Mouse (Mus musculus): ENCODE results near the gene Znrf3. TPM values are rescaled to one million over a fixed set of nuclear protein-coding genes. Genes with fewer than 3 reads are reported as not detected.

The Znrf3 gene
- polyA plus RNA-seq, 1 experiment from 2014 or later: 8.0 TPM

GRCm38 (mm10) chr11:5297148-5298006 lies 147.3 kb downstream of the Znrf3 start:
- no peak overlapping the region; the same call in 1 of the 2 replicates for H3K4me2 ChIP-seq
- H3K9me3 ChIP-seq: no peaks in the 10 kb centered on the region
- peak; percentile 79 for ATAC-seq (ENCODE audit: low FRiP score, low read depth)
- H3K36me3 ChIP-seq: no peaks in the 10 kb centered on the region
- H3K27ac ChIP-seq (replicated peaks): peak overlapping the region; percentile 50
- H3K4me3 ChIP-seq: no peak overlapping the region
- 30% methylated on average over 13 of the region's 13 CpGs for WGBS
- no peak overlapping the region for H3K9ac ChIP-seq
- peaks cover 17% of the 10 kb centered on the region for H3K4me1 ChIP-seq (replicated peaks)
- H3K27me3 ChIP-seq: no peaks in the 10 kb centered on the region

GRCm38 (mm10) chr11:5296576-5297115 lies 148.0 kb downstream of the Znrf3 start:
- no peaks in the 10 kb centered on the region for H3K9me3 ChIP-seq
- H3K4me2 ChIP-seq: no peak overlapping the region
- H3K4me3 ChIP-seq: no peak overlapping the region
- H3K36me3 ChIP-seq: no peaks in the 10 kb centered on the region
- WGBS: 56% methylated on average over 2 of the region's 2 CpGs
- no peak overlapping the region for H3K9ac ChIP-seq
- no peak for ATAC-seq (ENCODE audit: low FRiP score, low read depth)
- no peak overlapping the region for H3K27ac ChIP-seq (replicated peaks)
- peaks cover 17% of the 10 kb centered on the region for H3K4me1 ChIP-seq (replicated peaks)
- H3K27me3 ChIP-seq: no peaks in the 10 kb centered on the region

DNA sequence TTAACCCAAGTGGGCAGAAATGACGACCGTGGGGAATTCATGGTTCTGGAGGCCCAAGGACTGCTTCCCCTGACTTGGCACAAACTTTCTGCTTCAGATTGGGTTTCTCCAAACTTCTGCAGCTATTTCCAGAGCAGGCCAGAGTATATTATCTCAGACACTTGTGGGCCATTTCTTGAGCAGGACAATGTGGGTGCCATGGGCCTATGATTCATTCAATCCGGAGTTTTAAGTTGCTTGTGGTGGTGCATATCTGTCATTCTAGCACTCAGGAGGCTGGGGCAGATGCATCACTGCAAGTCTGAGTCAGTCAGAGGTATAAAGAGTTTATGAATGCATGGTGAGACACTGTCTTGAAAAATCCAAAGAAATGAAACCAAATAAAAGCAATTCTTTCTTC lies 149.8 kb downstream of the Znrf3 start:
- Histone ChIP-seq H3K9ac (no peak overlapping the region), H3K4me2 (no peak overlapping the region), H3K36me3 (no peaks in the 10 kb centered on the region), H3K4me3 (no peak overlapping the region), H3K27ac (replicated peaks) (no peak overlapping the region), H3K27me3 (no peaks in the 10 kb centered on the region), H3K9me3 (no peaks in the 10 kb centered on the region), H3K4me1 (replicated peaks) (peaks cover 24% of the 10 kb centered on the region)
- 85% methylated on average over 3 of the region's 3 CpGs for WGBS
- ATAC-seq (ENCODE audit: low FRiP score, low read depth): no peak

- H3K4me3 ChIP-seq: no peak overlapping the region
- H3K4me2 ChIP-seq: no peak overlapping the region
- H3K9me3 ChIP-seq: no peaks in the 10 kb centered on the region
- WGBS: 23% methylated on average over 5 of the region's 5 CpGs
- no peak; the same call in 1 of the 2 replicates for ATAC-seq (ENCODE audit: low FRiP score, low read depth)
- peaks cover 13% of the 10 kb centered on the region for H3K4me1 ChIP-seq (replicated peaks)
- no peak overlapping the region for H3K27ac ChIP-seq (replicated peaks)
- H3K9ac ChIP-seq: no peak overlapping the region
- H3K36me3 ChIP-seq: 0 out of 2 replicates have a peak, but pooled peaks cover 3% of the 10 kb centered on the region
- H3K27me3 ChIP-seq: no peaks in the 10 kb centered on the region
These were observed 154.0 kb downstream of the Znrf3 start for GRCm38 (mm10) chr11:5290691-5291090.

DNA sequence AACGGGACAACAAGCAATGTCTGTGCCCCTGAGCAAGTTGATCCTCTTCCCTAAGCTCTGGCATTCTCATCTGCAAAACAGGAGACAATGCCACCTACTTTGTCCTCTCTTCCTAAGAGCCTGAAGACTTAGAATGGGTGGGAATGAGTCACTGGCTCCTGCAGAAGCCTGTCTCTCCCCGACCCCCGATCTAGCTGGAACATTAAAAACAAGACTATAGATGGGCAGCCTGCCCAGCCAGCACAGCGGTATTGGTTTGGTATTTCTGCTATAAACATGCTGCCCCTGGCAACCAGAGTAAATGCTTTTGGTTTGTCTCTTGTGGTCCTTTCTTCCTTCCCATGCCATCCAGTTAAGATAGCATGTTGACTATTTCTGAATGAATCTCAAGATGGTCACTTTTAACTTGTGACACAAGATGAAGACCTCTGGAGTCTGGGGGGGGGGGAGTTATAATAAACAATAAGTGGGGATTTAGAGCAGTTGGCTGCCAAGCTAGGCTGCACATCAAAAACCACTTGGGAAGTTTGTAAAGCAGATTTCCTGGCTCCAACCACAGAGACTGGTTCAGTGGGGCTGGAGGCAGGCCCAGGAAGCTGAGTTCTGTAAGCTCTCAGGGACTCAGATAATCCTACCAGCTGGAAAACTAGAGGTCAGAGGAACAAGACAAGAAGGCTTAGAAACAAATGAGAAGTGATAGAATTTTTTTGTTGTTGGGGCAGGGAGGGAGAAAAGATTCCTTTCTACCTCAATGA lies 154.6 kb downstream of the Znrf3 start:
- Histone ChIP-seq H3K27ac (replicated peaks) (no peak overlapping the region), H3K36me3 (0 out of 2 replicates have a peak, but pooled peaks cover 3% of the 10 kb centered on the region), H3K4me3 (no peak overlapping the region), H3K9me3 (no peaks in the 10 kb centered on the region), H3K9ac (no peak overlapping the region), H3K4me2 (no peak overlapping the region), H3K4me1 (replicated peaks) (peaks cover 13% of the 10 kb centered on the region), H3K27me3 (no peaks in the 10 kb centered on the region)
- 47% methylated on average over 4 of the region's 4 CpGs for WGBS
- no peak for ATAC-seq (ENCODE audit: low FRiP score, low read depth)

- H3K36me3 ChIP-seq: 0 out of 2 replicates have a peak, but pooled peaks cover 8% of the 10 kb centered on the region
- no peak for ATAC-seq (ENCODE audit: low FRiP score, low read depth)
- H3K27me3 ChIP-seq: no peaks in the 10 kb centered on the region
- no peak overlapping the region for H3K27ac ChIP-seq (replicated peaks)
- 96% methylated on average over 2 of the region's 2 CpGs for WGBS
- no peak overlapping the region for H3K9ac ChIP-seq
- H3K4me2 ChIP-seq: no peak overlapping the region
- no peaks in the 10 kb centered on the region for H3K9me3 ChIP-seq
- no peak overlapping the region for H3K4me3 ChIP-seq
- H3K4me1 ChIP-seq (replicated peaks): no peaks in the 10 kb centered on the region
These were observed 160.7 kb downstream of the Znrf3 start for GRCm38 (mm10) chr11:5283987-5284386.

DNA sequence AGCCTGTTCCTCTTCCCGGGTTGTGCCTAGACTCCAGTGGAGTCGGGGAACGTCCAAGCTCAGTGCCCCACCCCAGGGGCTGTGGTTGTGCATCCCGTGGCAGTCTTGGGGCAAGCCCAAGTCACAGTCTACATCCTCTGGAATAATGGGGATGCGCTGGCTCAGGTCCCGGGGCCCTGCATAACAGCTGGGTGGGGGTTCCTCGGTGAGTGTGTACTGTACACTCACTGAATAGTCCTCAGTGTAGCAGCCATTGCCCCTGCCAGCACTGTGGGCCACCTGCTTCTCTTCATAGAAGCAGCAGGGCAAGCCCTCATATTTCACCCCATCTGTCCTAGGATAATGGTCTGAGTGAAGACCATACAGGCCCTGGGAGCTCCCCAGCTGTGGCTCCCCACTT lies 163.7 kb downstream of the Znrf3 start:
- 0 out of 2 replicates have a peak, but pooled peaks cover 3% of the 10 kb centered on the region for H3K4me1 ChIP-seq (replicated peaks)
- no peaks in the 10 kb centered on the region for H3K27me3 ChIP-seq
- 66% methylated on average over 7 of the region's 7 CpGs for WGBS
- peak; percentile 63 for ATAC-seq (ENCODE audit: low FRiP score, low read depth)
- H3K36me3 ChIP-seq: 0 out of 2 replicates have a peak, but pooled peaks cover 4% of the 10 kb centered on the region
- no peaks in the 10 kb centered on the region for H3K9me3 ChIP-seq
- H3K9ac ChIP-seq: no peak overlapping the region
- no peak overlapping the region for H3K4me2 ChIP-seq
- H3K4me3 ChIP-seq: no peak overlapping the region
- no peak overlapping the region for H3K27ac ChIP-seq (replicated peaks)

DNA sequence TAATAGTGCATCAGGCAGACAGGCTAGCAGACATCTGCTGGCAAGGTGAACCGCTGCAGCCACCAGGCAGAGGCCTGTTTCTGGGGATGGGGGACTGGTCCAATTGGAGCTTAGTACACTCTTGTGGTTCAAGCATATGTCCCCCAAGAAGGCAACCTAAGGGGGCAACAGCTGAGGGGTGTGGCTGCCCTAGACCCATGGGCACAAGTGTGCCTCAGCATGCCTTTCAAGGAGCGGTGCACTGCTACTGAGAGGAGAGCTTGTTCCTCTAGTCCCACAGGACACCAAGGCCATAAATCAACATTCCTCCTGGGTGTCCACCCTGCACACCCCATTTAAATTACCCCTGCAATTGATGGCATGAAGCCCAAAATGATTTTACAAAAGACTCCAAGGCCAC lies 166.2 kb downstream of the Znrf3 start:
- no peak for ATAC-seq (ENCODE audit: low FRiP score, low read depth)
- Histone ChIP-seq H3K4me2 (no peak overlapping the region), H3K9me3 (no peaks in the 10 kb centered on the region), H3K36me3 (0 out of 2 replicates have a peak, but pooled peaks cover 4% of the 10 kb centered on the region), H3K4me1 (replicated peaks) (0 out of 2 replicates have a peak, but pooled peaks cover 3% of the 10 kb centered on the region), H3K4me3 (no peak overlapping the region), H3K27me3 (no peaks in the 10 kb centered on the region), H3K9ac (no peak overlapping the region), H3K27ac (replicated peaks) (no peak overlapping the region)
- 71% methylated on average over 2 of the region's 2 CpGs for WGBS

DNA sequence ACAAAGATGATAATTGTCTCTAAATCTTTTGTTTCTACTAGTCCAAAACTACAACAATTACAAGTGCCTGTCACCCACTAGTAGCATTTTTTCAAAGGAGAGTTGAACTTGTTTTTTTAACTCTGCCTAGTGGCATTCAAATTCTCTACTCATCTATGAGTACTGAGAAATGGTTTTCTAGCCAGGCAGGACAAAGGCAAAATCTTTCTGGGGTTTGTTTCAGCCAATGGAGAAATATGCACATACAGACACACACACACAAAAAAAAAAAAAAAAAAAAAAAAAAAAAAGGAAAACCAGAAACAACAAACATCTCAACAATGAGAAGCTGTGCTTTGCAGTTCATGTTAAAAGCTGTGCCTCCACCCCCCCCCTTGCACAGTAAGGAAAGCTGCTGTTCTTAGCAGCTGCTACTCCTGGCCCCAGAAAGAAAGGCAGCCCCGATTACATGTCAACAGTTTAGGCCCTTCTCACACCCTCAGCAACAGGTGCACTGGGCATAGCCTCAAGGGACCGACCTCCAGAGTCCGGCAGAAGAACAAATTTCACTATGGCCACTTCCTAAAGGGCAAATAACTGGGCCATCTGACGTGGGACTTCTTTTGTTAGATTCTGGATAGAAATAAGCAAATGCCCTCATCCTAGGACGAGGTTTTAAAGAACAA lies 167.2 kb downstream of the Znrf3 start:
- WGBS: 61% methylated on average over 5 of the region's 5 CpGs
- ATAC-seq (ENCODE audit: low FRiP score, low read depth): no peak

DNA sequence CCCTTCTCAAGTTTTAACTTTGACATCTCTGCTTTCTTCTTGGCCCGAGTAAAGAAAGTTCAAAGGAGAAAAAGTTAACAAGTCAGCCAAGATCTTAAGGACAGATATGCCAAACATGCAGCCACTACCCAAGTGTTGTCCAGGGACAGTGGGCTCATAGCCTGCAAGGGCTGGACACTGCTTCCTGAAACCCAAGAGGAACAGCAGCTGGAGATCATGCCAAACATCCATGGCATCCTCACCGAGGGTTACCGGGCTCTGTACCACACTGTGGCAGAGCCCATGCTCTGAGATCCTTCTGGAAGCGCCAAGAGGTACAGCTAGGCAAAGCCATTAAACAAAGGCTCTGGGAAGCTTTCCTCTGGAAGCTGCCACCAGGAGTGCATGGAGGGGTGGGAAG lies 169.4 kb downstream of the Znrf3 start:
- Histone ChIP-seq H3K9me3 (no peaks in the 10 kb centered on the region), H3K27ac (replicated peaks) (no peak overlapping the region), H3K36me3 (no peaks in the 10 kb centered on the region), H3K27me3 (no peaks in the 10 kb centered on the region), H3K4me2 (no peak overlapping the region), H3K4me1 (replicated peaks) (peaks cover 12% of the 10 kb centered on the region), H3K4me3 (no peak overlapping the region), H3K9ac (no peak overlapping the region)
- ATAC-seq (ENCODE audit: low FRiP score, low read depth): no peak
- WGBS: 84% methylated on average over 4 of the region's 4 CpGs

More for the DNA sequence above, 167.2 kb downstream of the Znrf3 start:
- Histone ChIP-seq H3K4me3 (no peak overlapping the region), H3K4me2 (no peak overlapping the region), H3K36me3 (no peaks in the 10 kb centered on the region), H3K9me3 (no peaks in the 10 kb centered on the region), H3K27ac (replicated peaks) (no peak overlapping the region), H3K27me3 (no peaks in the 10 kb centered on the region), H3K4me1 (replicated peaks) (0 out of 2 replicates have a peak, but pooled peaks cover 3% of the 10 kb centered on the region), H3K9ac (no peak overlapping the region)

- Histone ChIP-seq H3K4me3 (no peak overlapping the region), H3K4me1 (replicated peaks) (peaks cover 9% of the 10 kb centered on the region), H3K4me2 (no peak overlapping the region), H3K36me3 (no peaks in the 10 kb centered on the region), H3K27me3 (no peaks in the 10 kb centered on the region), H3K9ac (no peak overlapping the region), H3K27ac (replicated peaks) (no peak overlapping the region), H3K9me3 (no peaks in the 10 kb centered on the region)
- no peak for ATAC-seq (ENCODE audit: low FRiP score, low read depth)
- 81% methylated on average over 9 of the region's 9 CpGs for WGBS
These were observed 172.0 kb downstream of the Znrf3 start for GRCm38 (mm10) chr11:5272536-5273234.

Data from hindbrain, embryonic 15.5 days (tissue).